Mouse (Mus musculus) subcutaneous adipose tissue, adult 2 months (tissue): Measurements from ENCODE around the gene Cd320. TPM values are rescaled to one million over a fixed set of nuclear protein-coding genes. Genes with fewer than 3 reads are reported as not detected.

Source experiments
- polyA plus RNA-seq: library from polyadenylated mRNA; depleted of rRNA; stranded (reverse); fragments of >200 nt; gene quantifications from 2 replicates; pipeline ENCODE4 v1.2.3, GENCODE M21; 2012; ENCODE audit warnings: low replicate concordance; rRNA removed

Cd320 gene
- 142 and 168 TPM in 2 replicates for polyA plus RNA-seq

DNA sequence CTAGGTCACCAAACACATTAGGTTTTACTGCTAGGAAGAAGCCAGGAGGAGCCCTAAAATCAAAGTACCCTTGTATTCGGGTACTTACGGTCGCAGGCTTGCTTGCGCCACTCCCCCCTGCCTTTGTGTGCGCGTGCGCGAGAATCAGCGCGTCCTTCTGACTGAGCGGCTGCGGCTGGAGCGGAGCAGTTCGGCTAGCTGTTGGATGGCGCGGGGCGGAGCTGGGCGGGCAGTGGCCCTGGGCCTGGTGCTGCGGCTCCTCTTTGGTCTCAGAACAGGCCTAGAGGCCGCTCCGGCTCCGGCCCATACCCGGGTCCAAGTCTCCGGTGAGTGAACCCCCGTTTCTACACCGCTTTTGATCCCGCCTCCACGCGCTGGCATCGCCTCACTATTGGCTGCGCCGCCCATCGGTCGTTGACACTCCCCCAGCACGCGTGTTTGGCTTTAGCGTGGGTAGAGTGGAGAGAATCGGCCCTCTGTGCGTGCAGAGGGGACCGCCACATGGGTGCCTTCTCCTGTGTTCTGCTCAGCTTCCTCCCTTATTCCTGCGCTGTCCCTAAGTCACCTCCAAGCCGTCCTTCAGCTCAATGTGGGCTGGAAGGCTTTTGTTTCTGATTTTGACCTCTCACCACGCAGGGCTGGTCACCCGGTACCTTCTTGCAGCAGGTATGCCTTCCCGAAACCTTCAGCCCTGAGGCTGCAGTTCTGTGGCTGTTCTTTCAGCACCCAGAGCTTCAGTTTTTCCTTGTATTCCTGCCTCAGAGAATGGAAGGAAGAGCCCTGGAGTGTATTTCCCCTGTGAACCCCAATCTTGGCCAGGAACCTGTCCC is at the start of gene Cd320:
TSS of gene Cd320 (plus strand) at position 126 of the 830 bp plus-strand sequence.

DNA sequence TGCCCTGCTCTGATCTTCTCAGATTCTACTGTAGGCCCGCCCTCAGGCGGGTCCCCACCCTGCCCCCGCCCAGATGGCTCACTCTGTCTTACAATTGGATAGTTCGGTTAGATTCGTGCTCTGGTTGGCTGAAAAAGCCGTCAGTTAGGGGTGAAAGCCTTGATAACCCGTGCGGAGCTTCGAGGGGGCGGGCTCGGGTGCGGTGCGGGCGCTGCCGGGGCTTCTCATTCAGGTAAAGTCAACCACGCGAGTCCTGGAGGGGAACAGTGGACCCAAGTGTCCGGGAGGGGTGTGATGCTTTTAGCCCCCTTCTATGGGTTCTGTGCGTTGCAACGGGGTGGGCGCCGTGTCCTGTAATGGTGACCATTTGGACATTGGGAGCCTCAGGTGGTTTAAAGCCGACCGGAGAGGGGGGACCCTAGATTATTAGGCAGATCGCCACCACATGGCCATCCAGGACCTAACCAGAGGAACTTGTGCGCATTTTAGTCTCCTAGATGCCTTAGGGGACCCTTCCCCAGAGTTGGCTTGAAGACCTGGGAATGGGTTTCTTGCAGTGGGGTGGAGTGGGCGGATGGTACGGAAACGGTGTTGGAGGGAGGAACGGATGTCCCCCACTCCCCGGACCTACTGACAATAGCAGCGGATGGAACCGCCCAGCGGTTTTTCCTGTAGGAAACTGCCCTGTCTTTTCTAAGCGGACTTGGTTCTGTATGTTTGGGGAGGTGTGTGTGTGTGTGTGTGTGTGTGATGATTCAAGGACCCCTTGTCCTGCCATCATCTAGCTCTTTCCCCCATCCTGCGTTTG is 32.4 kb upstream of the Cd320 start, which contains the start of gene Kank3:
TSS of gene Kank3 (plus strand) at position 186 of the 808 bp plus-strand sequence.

DNA sequence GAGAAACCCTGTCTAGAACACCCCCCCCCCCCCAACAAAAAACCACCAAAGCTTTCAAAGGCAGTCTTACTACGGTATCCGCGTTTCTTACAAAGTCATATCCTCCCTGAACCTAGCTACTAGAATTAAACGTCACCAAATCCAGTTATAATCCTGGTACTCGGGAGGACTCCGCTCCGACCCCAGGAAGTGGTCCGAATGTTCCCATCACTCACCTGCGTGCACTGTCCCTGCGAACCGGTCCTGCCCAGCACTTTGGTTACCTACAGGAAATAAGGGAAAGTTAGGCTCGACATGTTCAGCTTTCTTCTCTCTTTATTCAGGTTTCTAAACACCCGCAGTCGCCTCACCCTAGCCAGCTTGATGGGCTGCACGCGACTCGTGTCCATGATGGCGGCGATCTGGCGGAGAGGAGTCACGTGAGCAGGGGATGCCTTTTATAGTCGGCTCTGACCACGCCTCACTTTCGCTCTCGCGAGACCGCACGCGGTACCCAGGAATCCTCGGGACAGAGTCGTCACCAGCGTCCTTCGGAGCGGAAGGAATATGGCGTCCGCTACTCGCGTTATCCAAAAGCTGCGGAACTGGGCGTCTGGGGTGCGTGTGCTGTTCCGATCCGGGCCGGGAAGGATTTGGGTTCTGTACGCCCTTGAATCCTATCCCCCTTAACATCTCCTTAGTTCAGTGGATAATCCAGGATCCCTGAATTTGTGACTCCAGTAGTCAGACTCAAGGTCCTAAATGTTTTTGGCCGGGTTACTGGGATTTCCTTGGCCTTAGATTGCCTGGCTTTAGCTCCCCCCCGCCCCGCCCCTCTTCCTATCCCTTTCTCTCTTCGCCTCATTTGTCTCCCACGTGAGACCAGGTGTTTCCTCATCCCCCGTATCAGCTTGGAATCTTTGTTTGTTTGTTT is 18.6 kb upstream of the Cd320 start, which contains the start of the genes Rps28 and Ndufa7:
TSS of gene Rps28 (minus strand) at position 479 of the 913 bp plus-strand sequence.
TSS of gene Ndufa7 (plus strand) at position 489 of the 913 bp plus-strand sequence.

DNA sequence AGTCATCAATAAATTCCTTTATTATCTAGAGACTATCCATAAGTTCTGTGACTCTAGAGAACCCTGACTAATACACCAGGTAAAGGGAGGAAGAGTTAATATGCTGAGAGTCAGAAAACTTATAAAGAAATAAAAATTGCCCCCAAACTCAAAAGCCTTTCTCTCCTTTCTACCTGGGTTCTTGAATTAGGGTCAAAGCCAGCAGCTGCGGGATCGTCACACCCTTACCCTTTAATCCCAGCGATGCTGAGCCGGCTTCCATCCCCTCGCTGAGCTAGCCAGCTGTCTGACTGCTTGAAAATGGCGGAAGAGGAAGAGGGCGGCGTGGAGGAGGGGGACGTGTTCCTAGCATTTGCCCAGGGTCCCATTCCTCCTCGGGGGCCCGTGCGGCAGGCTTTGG is 30.6 kb downstream of the Cd320 start, which contains the start of gene Gm7029:
TSS of gene Gm7029 (plus strand) at position 301 of the 400 bp plus-strand sequence.

DNA sequence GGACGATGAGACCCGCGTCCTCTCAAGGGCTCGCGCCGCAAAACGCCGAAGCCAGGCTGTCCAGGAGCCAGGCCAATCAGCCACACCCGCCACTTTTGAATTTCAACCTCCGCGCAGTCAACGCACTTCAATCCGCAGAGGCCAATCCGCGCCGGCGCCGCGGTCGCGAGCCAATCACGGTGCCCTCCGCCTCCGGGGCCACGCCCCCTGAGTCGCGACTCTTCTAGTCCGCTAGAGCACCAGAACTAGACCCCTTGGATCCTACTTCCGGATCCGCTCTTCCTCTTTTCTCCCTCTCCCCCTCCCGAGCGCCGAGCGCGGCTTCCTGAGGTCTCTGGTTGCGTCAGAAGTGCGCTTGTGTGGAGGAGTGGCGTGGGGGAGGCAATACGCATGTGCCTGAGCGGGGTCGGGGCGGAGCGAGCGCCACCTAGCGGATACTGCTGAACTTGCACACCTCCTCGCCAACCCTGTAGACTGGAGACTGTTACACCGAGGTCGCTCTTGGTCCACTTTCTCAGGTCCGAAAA is 47.7 kb downstream of the Cd320 start, which contains the start of gene Kifc1:
TSS of gene Kifc1 (minus strand) at position 129 of the 527 bp plus-strand sequence.

Other genes with a start within 250 kb of the Cd320 start
- gene Zfp414, start 214.0 kb upstream of the Cd320 start, polyA plus RNA-seq: 60.5 and 86.8 TPM in 2 replicates
- 0.62 and 1.7 TPM in 2 replicates for gene Pram1, start 205.0 kb upstream of the Cd320 start, polyA plus RNA-seq
- gene Hnrnpm, start 156.2 kb upstream of the Cd320 start, polyA plus RNA-seq: 49.4 and 85.8 TPM in 2 replicates
- 134 and 205 TPM in 2 replicates for gene March2, start 124.4 kb upstream of the Cd320 start, polyA plus RNA-seq
- gene Rab11b, start 82.6 kb upstream of the Cd320 start, polyA plus RNA-seq: 367 and 417 TPM in 2 replicates
- 131 and 603 TPM in 2 replicates for gene Angptl4, start 61.3 kb upstream of the Cd320 start, polyA plus RNA-seq
- 124 and 438 TPM in 2 replicates for gene Kank3, start 32.6 kb upstream of the Cd320 start, polyA plus RNA-seq
- 443 and 1,172 TPM in 2 replicates for gene Rps28, start 18.5 kb upstream of the Cd320 start, polyA plus RNA-seq
- 619 and 635 TPM in 2 replicates for gene Ndufa7, start 18.5 kb upstream of the Cd320 start, polyA plus RNA-seq
- not detected in 2 replicates for gene Gm7029, start 30.7 kb downstream of the Cd320 start, polyA plus RNA-seq
- gene Kifc1, start 47.6 kb downstream of the Cd320 start, polyA plus RNA-seq: 1.6 and 9.5 TPM in 2 replicates
- 0.22 and 0.39 TPM in 2 replicates for gene Platr17, start 62.0 kb downstream of the Cd320 start, polyA plus RNA-seq
- 47.5 and 58.9 TPM in 2 replicates for gene Daxx, start 66.3 kb downstream of the Cd320 start, polyA plus RNA-seq
- 206 and 319 TPM in 2 replicates for gene Tapbp, start 72.8 kb downstream of the Cd320 start, polyA plus RNA-seq
- 42.7 and 55.1 TPM in 2 replicates for gene Zbtb22, start 72.8 kb downstream of the Cd320 start, polyA plus RNA-seq
- 157 and 179 TPM in 2 replicates for gene Rgl2, start 86.5 kb downstream of the Cd320 start, polyA plus RNA-seq
- 29.4 and 29.5 TPM in 2 replicates for gene Pfdn6, start 97.3 kb downstream of the Cd320 start, polyA plus RNA-seq
- gene Wdr46, start 97.6 kb downstream of the Cd320 start, polyA plus RNA-seq: 15.8 and 36.0 TPM in 2 replicates
- gene B3galt4, start 108.4 kb downstream of the Cd320 start, polyA plus RNA-seq: 6.6 and 9.0 TPM in 2 replicates
- 65.8 and 76.5 TPM in 2 replicates for gene Vps52, start 112.7 kb downstream of the Cd320 start, polyA plus RNA-seq
- 464 and 878 TPM in 2 replicates for gene Rps18, start 112.9 kb downstream of the Cd320 start, polyA plus RNA-seq
- 3,046 and 5,899 TPM in 2 replicates for gene H2-K1, start 157.3 kb downstream of the Cd320 start, polyA plus RNA-seq
- 31.6 and 54.8 TPM in 2 replicates for gene Ring1, start 181.6 kb downstream of the Cd320 start, polyA plus RNA-seq
- gene H2-Ke6, start 185.0 kb downstream of the Cd320 start, polyA plus RNA-seq: 86.6 and 99.6 TPM in 2 replicates
- 134 and 217 TPM in 2 replicates for gene Slc39a7, start 188.6 kb downstream of the Cd320 start, polyA plus RNA-seq
- gene Rxrb, start 188.7 kb downstream of the Cd320 start, polyA plus RNA-seq: 48.9 and 66.9 TPM in 2 replicates
- gene Col11a2, start 196.3 kb downstream of the Cd320 start, polyA plus RNA-seq: 0.62 and 1.1 TPM in 2 replicates
- 1.5 and 8.0 TPM in 2 replicates for gene H2-Oa, start 249.2 kb downstream of the Cd320 start, polyA plus RNA-seq